Mouse (Mus musculus): ENCODE data around the gene Stard5.

The Stard5 gene

DNA sequence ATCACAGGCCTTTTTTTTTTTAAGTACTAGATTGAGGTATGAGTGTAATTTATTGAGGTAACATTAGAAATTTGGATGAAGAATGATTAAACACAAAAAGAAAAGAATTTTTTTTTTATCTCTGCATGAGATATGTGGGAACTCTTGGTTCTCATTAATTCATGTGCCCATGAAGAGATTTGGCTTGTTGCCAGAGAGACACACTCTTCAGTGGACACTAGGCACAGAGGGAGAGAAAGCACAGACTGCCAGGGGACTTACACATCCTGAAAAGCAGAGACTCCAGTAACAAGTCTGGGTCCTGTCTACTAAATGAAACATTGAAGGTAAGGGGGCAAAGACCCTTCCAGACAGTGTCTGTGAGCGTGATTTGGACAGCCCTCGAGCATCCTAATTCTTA is 4.0 kb downstream of the Stard5 start:
- no peak for DNase-seq

DNA sequence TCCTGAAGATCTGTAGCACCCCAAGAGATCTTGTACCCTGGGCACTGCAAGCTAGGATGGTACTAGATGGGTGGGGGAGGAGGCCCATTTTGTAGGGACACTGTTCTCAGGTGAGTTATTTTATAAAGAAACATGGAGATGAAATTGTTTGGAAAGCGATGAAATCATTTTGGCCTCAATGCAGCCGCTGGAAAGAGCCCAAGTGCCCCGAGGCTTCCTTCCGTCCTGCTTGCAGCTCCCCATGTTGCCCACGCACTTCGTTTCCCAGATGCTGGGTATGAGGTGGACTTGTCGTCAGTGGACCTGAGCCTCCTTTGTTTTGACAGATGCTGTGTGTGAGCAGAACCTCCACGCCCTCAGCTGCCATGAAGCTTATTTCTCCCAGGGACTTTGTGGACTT is 4.7 kb downstream of the Stard5 start:
- DNase-seq: no peak

DNA sequence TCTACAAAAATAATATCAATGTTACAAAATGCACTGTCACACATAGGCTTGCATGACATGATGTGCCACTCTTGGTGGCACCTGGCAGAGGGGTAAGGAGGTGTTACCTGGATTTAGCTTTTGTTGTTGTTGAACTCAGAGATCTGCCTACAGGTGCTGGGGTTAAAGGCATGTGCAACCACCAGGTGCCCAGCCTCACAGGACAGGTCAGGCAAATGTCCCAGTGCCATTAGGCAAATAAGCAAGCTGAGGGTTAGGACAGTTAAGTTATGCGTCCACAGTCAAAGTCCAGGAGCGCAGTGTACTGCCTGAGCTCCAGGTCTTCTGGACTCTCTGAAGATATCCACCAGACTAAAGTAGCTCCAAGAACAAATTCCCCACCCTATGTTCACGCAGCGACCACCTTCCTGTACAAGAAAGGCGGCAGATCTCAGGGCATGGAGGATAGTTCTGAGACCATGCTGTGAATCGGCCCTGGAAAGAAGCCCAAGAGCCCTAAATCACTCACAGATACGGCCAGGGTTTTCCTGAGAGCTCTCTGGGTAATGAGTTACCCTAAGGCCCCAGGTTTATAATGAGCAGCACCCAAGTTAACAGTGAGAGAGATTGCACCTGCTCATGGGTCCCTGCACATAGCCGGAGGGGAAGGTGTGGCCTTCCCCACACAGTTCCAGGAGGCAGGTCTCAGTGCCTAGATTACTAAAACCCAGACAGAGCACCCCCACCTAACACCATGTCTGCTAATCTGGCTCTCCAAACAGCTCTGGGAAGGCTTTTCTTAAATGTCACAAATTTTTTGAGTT is 6.2 kb downstream of the Stard5 start:
- no peak for DNase-seq

DNA sequence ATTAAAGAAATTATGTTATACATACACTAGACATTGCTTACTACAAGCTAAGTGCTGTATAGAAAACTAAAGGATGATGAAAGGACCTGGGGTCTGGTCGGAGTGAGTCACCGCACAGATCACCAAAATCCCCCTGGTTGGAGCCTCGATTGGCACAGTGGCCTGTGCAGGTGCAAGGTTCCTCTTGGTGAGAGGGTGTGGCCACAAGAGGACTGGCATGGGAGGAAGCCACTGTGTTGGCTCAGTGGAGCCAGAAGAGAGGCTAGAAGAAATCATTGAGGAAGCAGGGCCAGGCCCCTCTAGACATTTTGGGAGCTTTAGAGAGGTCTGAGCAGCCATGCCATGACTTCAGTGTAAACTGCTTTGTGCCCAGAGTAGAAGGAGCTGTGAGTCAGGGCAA is 7.3 kb downstream of the Stard5 start:
- no peak for DNase-seq

DNA sequence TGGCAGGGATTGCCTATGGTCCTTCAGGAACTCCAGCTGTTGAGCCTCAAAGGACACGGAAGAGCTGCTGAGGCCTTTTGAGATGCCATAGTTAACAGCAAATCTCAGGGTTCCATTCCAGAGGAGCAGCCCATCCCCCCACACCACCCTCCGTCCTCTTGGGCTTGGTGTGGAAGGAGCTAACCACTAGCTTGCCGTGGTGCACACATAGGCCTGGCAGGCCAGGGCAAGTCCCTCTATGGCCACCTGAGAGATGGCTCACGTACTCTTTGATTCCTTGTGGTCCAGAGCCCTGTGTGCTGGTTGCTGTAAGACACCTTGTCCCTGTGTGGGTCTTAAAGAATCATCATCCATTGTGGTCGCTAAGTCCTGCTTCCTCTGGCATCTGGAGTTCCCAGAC is 8.8 kb downstream of the Stard5 start:
- DNase-seq: no peak

DNA sequence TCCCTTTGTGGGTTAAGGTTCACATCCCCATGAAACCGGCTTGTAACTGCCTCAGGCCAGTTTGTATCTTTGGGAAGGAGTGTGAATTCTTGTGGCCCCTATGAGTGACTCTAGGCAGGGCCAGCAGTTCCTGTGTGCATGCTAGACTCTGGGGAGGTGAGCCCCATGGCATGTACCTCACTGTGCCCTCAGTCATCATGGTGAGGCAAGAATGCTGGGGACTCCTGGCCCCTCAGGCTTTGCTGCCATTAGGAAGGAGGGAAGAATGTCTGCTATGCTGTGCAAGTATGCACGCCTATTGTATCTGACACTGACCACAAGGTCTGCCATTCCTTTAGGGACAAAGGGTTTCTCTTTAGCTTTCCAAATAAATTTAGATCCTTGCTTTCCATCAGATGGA is 9.4 kb downstream of the Stard5 start:
- no peak for DNase-seq

DNA sequence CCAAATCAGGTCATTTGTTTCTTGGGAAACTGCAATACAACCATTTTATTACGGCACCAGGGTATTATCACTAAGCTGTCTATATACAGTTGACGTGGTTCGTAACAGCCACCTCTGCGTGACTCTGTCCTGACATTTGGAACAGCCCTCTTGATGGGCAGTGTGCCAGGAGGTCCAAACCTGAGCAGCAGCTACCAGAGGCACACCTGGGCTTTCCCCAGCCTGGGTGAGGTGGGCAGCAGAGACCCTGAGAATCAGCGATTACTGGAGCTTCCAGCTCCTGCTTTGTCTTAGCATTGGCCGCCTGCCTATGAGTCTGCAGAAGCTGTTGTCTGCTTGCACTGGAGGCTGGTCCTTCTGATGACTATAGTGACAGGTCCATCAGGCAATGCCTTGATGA is 11.8 kb downstream of the Stard5 start:
- no peak for DNase-seq

DNA sequence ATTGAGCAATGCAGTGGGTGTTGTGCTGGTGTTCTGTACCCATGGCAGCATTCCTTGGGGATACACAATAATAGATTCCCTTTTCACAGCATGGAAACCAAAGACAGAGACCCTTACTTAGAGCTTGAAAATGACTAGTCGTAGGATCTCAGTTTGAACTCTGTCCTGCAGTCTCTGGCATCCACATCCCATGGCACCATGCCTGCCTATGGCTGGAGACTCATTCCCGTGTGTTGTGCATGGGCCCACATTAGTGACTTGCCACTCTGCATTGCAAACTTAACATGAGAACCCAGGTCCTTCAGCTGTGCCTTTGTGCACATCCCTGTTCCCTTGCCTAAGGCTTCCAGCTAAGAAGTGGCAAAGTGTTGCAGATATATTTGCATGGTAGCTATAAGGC is 13.0 kb downstream of the Stard5 start:
- DNase-seq: no peak

DNA sequence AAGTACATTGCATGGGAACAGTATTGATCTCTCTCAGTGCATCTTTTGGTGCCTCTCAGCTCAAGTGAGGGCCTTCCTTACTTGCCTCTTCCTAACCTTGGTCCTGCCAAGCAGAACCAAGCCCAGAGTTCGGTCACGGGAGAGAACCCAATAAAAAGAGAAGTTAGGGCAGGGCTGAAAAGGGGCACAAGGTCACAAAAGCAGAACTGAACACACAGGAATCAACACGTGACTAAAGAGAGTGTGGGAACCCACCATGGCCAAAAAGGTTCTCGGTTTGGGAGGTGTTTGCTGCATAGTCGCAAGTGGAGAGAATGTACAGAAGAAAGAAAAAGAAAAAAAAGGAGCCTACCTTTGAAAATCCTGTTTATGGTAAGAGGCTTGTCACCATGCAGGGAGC is 13.7 kb downstream of the Stard5 start:
- no peak for DNase-seq

DNA sequence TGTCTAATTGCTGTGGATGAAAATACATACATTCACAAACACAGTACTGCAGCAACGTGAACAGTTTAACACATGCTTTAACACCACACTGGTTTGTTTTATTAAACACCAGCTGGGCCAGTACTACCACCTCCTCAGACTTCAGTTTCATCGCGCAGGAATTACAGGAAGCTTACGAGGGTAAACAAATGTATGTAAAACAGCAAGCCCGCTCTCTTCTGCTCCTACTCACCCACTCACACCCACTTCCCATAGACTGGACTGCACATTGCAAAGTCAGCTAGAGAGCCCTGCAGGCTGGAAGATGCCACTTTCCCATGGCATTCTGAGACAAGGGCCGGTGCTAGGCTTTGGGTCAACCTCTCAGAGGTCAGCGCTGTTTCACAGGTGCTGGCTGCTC is 17.0 kb downstream of the Stard5 start:
- no peak for DNase-seq

DNA sequence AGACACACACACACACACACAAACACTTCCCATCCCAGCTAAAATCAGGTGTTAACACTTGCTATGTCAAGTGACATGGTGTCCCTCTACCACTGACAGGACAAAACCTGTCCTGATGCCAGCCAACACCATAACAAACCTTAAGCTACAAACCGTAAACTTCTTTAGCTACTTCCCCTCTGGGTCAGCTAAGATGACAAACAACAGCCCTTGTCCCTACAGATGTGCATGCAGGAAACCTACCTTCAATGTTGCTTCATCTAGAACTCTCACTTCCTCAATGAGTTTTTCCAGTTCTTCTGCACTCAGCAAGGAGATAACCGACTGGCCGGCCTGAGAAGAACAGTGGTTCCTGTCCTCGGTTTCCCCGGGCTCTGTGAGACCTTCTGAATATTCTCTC is 18.9 kb downstream of the Stard5 start:
- no peak for DNase-seq

DNA sequence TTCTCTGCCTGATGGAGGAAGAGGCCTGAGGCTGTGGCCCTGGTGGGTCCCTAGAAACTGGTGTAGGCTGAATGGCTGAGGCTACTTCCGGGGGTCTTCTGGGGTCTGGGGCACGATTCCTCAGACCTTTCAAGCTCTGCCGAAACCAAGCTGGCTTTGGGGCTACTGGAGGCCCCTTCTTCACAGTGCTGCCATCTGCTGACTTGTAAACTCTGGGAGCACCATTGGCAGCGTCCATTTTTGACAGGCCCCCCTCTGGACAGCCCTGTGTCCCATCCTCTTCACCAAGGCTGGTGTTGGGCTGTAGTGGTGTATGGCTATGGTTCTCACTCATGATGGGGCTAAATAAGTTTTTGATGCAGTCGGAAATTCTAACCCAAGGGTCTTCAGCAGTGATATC is 20.7 kb downstream of the Stard5 start:
- no peak for DNase-seq

DNA sequence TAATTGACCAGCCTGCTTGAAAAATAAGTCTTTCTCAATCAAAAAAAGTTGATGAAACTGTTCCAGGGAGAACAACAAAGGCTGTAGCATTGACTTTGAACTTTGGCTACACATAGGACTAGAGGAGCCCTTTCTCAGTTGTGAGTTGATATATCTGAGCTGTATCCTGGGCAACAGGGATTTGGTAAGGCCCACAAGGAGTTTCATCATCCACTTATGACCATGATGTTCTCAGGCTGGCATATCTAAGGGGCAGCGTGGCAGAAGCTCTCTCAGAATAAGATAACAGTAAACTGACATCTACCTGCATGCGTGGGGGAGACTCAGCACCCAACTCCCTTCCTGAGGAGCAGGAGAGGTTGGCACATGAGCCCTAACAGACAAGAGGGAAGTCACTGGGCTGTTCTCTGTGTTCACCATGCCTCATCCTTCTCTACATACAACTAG is 21.9 kb downstream of the Stard5 start:
- no peak for DNase-seq

DNA sequence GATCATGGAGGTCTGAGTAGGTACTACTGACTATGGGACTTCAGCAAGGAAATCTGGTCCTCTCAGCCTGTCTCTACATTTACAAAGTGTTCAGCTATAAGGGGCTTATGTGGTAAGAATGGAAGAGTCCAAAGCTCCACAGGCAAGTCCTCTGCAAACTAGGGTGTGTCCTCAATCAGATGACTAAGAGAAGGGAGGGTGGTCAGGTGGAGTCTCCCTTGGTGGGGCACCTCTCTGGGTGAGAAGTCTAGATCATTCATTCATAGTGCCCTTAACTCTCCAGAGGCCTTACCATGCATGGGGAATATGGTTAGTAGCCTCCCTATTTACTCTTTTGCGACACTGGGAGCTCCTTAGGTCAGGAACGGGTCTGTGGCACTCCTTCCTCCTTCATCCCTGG is 22.4 kb downstream of the Stard5 start:
- no peak for DNase-seq

DNA sequence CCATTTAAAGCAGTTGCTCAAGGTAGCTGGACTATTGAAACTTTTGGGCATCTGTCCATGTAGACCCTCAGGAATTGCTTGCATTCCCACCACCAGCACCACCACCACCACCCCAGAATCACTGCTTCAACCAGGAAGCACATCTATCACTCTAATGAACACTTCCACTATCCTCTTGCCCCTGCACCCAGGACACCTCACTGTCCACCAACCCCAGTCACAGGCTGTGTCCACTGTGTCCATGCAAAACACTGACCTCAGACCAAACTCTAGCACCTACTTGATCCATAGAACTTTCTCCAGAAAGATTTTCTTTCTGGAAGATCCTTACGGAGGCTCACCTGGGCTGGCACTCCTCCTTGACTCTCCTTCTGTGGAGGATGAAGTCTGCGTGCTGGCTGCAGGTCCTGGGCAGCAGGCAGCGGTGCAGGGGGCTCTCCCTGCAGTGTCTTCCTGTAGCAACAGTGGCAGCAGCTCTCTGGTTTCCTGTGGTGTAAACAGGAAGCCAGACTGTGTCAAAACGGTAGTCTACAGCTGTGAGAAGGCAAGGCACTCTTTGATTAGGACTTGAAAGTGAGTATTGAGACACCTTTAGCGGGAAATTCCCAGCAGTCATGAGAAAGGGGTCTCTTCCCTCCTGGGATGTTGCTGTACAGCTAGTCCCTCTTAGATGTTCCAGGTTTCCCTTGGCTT is 23.3 kb downstream of the Stard5 start:
- DNase-seq: peak; percentile 29

DNA sequence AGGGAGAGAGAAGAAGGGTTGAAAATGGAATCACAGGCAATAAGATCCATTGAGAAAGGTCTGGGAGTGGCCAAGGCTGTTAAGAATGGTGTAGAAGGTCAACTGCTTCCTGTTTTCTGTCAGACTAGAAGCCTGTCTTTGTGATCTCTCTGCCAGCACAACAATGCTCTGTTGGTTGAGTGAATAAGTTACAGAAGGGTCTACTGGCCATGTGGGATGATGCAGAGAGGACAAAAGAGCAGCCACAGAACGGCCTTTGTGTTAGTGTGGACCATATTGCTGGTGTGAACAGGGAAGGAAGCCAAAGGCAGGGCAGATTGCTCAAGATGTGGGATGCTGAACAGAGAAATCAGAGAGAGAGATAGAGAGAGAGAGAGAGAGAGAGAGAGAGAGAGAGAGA is 27.0 kb downstream of the Stard5 start:
- DNase-seq: no peak

DNA sequence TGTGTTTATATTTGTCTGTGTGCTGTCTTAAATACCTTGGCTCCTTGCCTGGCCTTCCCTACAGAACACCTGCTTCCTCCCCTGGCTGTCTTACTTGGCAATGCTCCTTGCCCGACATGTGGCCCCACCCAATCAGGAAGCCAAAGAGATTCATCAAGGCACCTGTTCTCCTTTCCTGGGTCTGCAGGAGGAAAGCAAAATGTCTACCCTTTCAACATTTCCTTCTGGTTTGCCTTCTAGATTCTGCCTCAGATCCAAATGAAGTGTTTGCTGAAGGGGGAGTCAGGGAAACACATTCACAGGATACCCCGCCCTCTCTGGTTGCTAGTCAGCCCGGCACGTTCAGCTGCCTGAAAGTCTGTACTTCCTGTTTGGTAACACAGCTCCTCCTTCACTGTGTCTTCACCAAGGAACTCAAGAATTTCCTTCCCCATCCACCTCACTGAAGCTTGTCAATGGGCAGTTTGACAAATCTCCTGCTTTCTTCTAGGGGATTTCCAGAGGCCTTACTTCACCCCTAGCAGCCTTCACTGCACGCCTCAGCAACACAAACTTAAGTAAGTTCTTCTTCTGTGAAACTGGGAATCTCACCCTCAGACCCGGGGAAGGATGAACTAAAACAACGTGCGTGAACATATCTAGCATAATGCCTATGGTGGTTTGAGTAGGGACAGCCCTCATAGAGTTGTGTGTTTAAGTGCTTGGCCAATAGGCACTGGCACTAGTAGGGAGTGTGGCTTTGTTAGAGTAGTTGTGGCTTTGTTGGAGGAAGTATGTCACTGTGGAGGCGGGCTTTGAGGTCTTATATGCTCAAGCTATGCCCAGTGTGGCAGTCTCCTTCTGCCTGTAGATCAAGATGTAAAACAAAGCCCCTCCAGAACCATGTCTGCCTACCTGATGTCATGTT is 27.7 kb downstream of the Stard5 start:
- peak; percentile 15 for DNase-seq

DNA sequence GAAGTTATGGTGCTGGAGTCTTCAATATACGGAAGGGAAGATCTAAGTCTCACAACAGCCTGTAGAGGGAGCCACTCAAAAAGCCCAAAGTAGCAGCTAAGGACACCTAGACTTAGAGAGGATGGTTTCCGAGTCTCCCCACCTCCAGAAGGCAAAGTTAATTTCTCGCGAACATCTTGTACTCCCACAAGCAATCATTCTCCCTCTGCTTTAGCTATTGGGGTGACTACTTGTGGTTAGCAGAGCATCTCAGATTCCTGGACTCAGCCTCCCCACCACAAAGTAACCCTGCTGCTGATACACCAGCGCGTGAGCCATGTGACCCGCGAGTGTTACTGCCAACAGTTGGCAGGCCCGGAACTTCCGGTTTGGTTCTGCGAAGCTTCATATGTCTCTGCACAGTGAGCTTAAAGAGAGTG is 28.5 kb downstream of the Stard5 start:
- no peak for DNase-seq

DNA sequence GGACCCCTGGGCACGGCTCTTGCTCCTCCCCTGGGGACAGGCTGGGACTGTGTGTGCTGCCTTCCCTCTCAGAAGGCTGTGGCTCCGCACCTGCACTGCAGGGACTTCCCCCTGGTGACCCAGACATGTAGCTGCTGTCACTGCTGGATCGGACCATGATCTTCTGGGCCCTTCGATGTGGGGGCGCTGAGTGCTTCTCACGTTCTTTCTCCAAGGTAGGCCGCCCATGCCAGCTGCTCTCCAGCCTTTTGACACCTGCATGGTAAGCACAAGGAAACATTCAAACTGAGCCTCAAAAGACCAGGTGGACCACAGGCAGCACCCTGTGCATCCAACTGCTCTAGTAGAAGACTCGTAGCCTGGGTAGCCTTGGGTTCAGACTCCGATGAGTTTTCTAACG is 29.3 kb downstream of the Stard5 start:
- DNase-seq: no peak

DNA sequence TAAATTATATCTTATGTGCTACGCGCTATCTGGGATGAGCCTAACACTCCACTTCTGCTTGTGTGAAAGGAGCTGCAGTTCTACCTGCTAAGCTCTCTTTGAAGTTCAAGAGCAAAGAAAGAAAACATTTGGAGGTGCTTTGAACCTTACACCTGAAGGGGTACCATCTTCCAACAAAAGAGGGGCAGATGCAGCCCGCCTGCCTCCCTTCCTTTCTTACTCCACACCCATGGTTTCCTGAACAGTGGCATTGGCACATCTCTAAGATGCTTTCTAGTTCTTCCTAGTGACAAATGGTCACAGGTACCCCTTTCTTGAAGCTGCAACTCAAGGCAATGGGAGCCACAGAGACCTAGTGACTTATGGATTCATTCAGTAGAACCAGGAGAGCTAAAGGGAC is 30.0 kb downstream of the Stard5 start:
- DNase-seq: no peak

DNA sequence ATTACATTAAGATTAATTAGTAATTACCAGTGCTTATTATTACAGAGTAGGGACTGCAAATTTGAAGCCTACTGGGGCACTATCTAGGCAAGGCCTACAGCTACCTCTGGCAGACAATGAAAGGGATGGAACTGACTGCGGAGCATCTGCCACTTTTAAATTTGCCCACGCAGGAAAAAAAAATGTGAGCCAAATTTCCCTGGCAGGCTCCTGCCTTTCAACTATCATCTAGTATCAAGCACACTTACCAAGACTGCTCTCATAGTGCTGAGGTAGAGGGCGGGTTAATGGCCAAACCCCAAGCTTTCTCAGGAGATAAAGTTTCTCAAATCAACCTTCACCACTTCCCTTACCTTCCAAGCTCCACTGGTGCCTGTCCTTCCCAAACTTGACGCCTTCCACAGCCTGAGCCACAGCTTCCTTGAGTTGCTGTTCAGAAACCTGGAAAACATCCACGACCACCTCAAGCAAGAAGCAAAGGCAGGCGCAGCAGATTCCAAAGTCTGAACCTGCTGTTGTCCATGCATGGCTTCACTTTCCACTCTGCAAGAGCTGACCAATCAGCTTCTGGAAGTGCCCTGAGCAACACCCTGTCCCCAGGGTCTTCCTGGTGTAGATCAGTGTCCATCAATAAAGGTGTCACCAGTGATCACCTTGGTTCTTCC is 31.1 kb downstream of the Stard5 start:
- no peak for DNase-seq

DNA sequence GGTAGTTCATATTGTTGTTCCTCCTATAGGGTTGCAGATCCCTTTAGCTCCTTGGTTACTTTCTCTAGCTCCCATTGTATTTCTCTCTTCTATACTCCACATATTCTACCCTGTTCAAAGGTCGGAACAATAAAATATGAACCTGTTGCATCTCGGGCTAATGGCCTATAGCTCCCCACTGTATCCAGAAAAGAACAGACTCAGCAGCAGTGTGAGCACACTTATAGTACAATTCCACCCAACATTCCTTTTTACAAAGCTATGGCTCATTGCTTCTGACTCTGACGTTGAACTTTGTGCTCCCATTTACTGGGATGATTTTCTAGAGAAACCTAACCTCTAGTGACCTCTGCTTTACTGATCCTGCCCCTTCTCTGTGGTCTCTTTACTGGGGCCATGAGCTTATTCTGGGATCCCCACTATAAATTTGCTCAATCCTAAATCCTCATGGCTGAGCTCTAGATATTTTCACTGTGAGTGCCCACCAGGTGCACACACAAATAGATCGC is 34.4 kb downstream of the Stard5 start:
- no peak for DNase-seq

Measured in liver (tissue).